Mouse (Mus musculus): ENCODE results near the gene Rcor3. TPM values are rescaled to one million over a fixed set of nuclear protein-coding genes. Genes with fewer than 3 reads are reported as not detected.

Rcor3 gene
- total RNA-seq, 4 experiments from 2014 or later = 22.5 to 35.7 (median 28.8) TPM

GRCm38 (mm10) chr1:192068188-192068587, 69.7 kb downstream of the Rcor3 start:
- DNase-seq = no peak

DNA sequence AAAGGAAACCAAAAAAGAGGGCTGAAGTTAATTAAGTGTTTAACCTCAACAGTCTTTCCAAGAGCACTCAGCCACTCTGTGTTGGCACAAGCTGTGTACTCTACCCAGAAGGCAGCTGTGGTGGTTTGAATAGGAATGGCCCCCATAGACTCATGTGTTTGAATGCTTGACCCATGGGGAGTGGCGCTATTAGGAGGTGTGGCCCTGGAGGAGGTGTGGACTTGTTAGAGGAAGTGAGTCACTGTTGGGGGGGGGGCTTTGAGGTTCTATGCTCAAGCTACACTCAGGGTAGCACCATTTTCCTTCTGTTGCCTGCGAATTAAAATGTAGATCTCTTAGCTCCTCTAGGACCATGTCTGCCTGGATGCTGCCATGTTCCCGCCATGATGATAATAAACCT, 70.9 kb downstream of the Rcor3 start:
- no peak for DNase-seq

GRCm38 (mm10) chr1:192063209-192063946, 74.5 kb downstream of the Rcor3 start:
- no peak for DNase-seq

DNA sequence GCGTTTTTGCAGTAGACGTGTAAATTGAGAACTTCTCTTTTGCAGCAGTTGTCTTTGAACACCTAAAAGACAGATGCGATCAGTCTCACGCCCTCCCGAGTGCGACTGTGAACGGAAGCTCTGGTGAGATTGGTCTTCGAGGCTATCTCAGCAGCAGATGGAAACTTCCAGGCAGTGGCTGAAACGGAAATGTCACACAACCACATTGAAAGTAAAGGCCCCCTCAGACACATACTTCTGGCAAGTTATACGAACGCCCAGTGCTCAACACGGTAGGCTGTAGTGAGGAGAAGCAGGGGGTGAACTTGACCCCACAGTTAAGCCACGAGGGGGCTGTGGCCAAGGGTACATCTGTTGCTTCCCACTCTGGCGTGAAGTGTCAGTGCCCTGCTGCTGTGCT, 75.2 kb downstream of the Rcor3 start:
- DNase-seq = no peak

- DNase-seq = peak; percentile 66
These were observed 76.1 kb downstream of the Rcor3 start for GRCm38 (mm10) chr1:192061666-192062306.

DNA sequence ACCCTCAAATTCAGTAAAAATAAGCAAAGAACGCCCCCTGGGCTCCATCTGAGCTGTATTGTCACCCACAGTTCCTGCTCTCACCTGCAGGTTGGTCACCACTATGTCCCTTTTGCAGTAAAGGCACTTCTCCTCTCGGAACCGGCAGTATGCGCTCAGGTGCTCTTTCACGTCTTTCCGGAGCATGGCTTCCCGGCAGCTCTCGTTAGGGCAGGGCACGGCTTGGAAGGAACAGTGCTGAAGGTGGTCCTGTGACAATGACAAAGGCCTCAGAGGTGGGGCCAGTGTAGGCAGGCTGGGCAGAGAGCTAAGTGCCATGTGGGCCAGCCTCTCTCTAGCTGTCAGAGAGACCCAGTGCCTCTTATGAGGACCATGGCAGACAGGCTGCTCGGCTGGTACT, 79.0 kb downstream of the Rcor3 start:
- no peak for DNase-seq

GRCm38 (mm10) chr1:192053726-192054125, 84.1 kb downstream of the Rcor3 start:
- no peak for DNase-seq

GRCm38 (mm10) chr1:192052986-192053385, 84.9 kb downstream of the Rcor3 start:
- DNase-seq = no peak

- no peak for DNase-seq
These were observed 85.4 kb downstream of the Rcor3 start for GRCm38 (mm10) chr1:192052461-192052860.

Other genes with a start within 250 kb of the Rcor3 start
- 10 to 100 TPM; 20.4 to 26.5 (median 21.1) TPM for gene Slc30a1, start 231.3 kb downstream of the Rcor3 start, total RNA-seq (2022)
- under 1 TPM in 2 of 4 experiments, not detected in 2; 0.21 to 0.22 TPM for gene Rd3, start 160.7 kb downstream of the Rcor3 start, total RNA-seq (2022)
- 10 to 100 TPM in 1 of 4 experiments, 1 to 10 TPM in 3; 4.5 to 15.4 (median 7.7) TPM for gene Traf5, start 45.5 kb downstream of the Rcor3 start, total RNA-seq (2022)
- gene Kcnh1, start 52.7 kb upstream of the Rcor3 start, total RNA-seq (2022) = under 1 TPM; 0.06 to 0.62 (median 0.28) TPM

Data from adrenal gland, adult 8-10 months (tissue).